Mouse (Mus musculus): ENCODE measurements around the gene Ggta1.
A peak's percentile ranks its signal among the peaks of the same experiment; 100 is the strongest.

Ggta1 gene

DNA sequence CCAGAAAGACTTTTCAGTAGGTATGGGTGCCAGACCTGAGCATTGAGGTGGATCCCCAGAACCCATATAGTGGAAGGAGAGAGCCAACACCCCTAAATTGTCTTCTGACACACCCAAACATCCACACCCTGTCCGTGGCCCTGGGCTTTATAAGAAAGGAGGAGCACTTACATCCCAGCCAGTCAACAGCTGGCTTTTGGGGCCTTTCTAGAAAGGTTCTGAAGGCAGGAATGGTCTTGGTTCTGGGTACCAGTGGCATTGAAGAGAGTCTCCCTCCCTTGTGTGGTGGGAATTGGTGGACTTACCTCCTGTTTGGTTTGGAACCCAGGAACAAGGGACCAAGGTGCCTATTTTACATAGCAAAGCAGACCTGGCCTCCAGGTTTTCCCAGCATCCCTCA is 56.4 kb downstream of the Ggta1 start:
- DNase-seq (ENCODE audit: low read depth, low spot score), result no peak

DNA sequence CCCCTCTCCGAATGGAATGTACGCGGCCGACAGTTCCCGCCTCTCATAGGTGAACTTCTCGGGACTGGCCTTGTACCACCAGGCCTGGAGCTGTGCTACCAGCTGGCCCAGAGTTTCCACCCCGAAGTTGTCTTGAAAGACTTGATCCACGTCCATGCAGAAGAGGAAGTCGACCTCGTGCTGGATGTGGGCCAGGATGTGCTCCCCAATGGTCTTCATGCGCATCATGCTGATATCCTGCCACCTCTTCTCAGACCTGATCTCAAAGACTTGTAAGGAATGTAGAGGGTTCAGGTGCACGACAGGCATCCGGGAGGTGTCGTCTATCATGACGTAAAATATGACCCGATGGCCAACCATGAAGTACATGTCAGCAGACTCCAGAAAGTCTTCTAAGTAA is 60.6 kb downstream of the Ggta1 start:
- no peak for DNase-seq (ENCODE audit: low read depth, low spot score)

DNA sequence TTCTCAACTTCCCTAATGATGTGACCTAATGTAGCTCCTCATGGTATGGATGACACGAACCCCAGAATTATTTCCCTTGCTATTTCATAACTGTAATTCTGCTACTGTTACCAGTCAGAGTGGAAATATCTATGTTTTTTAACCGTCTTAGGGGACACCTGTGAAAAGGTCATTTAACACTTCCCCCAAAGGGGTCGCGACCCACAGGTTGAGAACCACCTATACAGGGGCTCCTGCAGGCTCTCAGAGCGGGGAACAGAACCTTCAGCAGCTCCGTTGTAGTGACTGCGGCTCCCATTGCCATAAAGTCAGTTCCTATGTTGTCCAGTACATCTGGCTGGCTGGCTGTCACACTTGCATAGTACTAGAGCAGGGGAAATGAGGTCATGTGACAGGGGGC is 62.3 kb downstream of the Ggta1 start:
- DNase-seq (ENCODE audit: low read depth, low spot score), result no peak

DNA sequence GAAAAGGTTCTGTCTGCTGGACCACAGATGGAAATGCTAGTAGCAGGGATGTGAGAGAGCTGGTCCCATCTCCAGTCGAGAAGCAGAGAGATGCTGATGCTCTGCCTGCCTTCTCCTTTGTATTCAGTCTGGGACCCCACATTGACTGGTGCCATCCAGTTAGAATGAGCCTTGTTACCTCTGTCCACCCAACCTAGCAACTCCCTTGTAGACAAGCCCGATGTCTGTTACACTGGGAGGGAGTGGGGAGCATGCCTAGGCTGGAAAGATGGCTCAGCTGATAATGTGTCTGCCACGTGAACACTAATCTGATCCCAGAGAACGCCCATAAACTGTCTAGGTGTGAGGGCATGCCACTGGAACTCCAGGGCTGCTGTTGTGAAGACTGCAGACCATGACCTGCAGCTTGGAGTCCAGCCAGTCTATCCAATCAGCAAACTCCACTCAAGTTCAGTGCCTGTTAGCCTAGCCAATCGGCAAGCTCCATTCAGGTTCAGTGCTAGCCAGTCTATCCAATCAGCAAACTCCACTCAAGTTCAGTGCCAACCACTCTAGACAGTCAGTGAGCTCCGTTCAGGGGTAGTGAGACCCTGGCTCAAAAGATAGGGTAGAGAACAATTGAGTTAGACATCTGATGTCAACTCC is 64.7 kb downstream of the Ggta1 start:
- DNase-seq (ENCODE audit: low read depth, low spot score), result no peak

DNA sequence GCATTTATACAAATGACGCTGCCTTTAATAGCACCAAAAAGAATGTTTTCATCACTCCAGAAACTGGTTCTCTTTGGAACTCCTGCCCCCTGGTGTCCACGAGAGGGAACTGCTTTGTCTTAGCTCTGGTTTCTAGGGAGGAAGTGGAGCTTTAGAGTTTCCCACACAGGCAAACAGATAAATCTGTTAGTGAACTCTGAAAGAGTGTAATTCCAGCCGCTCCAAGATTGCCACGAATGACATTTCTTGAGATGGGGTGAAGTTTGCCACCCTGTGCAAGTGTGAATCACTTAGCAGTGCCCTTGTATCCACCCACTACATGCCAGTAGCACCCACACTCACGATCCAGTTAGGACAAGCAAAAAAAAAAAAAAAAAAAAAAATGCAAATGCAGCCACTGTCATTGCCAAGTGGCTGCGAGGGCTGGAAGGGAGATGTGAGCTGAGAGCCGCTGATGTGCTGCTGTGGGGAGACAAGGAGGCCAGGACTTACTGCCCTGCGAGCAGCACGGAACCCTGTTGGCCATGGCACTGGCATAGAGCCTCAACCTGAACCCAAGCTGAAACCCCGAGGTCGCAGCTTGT is 65.3 kb downstream of the Ggta1 start:
- peak; percentile 82 for DNase-seq (ENCODE audit: low read depth, low spot score)

DNA sequence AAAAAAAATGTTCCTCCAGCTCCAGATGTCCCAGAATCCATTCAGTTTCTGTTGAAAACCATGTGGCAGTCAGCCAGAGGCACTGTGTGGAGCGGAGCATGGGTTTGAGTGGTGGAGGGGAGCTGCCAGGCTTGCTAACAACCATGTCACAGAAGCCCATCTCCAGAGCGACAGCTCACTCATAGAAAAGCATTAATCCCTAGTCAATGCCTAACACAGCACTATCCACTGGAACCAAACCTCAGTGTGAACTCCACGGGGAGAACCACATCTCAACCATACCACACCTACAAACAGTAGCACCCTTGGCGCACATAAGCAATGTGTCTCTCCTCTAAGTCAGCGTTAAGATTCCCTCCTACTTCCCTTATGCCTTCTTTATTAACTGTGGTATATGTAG is 65.9 kb downstream of the Ggta1 start, which contains the start of gene 4930402F06Rik:
4930402F06Rik (minus strand) TSS at position 80 of the 400 bp plus-strand sequence.
- DNase-seq (ENCODE audit: low read depth, low spot score), result peak; percentile 58

DNA sequence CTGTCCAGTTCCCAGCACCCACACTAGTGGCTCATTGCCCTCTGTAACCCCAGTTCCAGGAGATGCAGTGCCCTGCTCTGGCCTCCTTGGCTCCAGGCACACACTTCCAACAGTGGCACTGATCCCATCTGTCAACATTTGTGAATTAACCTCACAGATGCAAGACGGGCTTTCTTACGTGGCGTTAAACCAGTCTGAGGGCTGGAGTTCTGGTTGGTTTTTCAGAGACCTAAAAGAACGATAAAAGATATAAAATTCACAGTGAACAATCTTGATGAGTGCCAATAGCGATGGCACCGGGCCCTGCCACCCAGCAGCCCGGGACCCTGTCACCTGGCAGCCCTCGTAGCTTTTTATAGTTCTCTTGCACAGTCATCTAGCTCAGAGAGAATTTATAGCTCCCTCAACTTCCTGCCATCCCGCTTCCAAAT is 77.6 kb downstream of the Ggta1 start:
- DNase-seq (ENCODE audit: low read depth, low spot score), result peak; percentile 39

DNA sequence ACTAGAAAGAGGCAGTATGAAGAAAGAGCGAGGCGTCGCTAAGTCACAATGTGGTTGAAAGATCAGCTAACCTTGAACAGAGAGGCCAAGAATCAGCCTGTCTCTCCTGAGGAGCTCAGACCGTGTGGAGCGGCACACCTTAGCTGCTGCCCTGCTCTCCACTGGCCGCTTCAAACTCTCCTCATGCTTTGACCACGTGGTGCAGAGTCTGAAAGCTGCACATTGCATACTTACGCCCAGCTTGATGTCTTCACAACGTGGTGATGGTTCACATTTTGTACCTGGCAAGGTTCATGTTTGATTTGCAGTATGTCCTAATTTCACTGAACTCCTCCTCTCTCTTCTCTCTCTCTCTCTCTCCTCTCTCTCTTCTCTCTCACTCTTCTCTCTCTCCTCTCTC is 83.7 kb downstream of the Ggta1 start:
- no peak for DNase-seq (ENCODE audit: low read depth, low spot score)

DNA sequence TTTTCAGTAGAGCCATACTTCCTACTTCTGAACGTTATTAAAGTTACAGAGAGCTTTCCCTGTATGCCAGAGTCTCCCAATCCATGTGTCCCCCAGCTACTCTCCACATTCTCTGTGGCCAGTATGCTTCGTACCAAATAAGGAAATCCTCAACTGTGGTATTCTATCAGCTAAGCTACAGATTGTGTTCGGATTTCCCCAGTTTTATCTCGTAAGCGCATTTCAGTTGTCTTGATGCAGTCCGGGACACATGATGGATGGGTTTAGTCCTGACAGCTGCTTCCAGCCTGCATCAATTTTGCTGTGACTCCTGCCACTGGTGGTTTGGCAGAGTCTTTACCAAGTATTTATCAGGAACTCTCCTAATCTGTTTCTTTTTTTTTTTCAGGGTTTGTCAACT is 85.4 kb downstream of the Ggta1 start:
- no peak for DNase-seq (ENCODE audit: low read depth, low spot score)

DNA sequence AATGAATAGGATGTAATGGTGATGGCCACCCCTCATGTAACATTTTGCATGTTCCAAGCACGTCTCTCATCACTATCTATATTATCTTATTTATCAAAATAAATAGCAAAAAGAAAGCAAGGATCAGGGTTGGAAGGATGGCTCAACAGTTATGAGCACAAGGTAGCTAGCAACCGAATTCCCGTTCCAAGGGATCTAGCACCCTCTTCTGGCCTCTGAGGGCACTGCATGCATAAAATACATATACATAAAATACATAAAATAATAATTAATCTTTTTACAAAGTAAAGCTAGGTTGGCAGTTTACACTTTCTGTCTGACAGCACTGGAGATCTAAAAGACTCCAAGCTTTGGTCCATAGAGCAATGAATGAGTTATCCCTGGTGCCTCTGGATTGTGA is 90.0 kb downstream of the Ggta1 start:
- DNase-seq (ENCODE audit: low read depth, low spot score), result peak; percentile 12

DNA sequence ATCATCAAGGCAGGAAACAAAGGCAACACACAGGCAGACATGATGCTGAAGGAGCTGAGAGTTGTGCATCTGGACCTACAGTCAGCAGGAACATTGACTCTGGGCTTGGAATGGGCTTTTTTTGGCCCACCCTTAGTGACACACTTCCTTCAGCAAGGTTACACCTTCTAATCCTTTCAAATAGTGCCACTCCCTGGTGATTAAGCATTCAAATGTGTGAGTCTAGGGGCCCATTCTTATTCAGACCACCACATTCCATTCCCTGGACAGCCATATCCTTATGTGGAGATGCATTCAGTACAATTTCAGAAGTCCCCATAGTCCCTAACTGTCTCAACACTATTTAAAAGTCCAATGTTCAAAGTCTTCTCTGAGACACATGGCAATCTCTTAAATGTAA is 92.3 kb downstream of the Ggta1 start:
- DNase-seq (ENCODE audit: low read depth, low spot score), result no peak

DNA sequence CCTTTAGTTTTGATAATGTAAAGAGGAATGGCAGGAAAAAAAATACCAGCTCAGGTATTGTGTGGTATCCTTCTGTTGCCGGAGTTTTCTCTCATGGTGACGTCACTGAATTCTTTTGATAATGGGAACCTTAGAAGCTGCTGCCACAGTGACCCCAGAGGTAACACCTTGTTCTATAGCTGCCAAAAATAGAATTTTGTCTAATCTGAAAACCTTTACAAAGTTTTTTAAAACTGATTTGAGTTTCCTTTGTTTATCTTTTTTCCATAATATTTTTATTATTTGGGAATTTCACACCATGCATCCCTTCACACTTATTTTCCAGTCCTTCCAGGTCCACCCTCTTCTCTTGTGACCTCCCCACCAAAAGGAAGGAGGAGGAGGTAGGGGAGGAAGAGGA is 95.4 kb downstream of the Ggta1 start, which contains the start of gene 4930568D16Rik:
4930568D16Rik (minus strand) TSS at position 101 of the 400 bp plus-strand sequence.
- DNase-seq (ENCODE audit: low read depth, low spot score), result no peak
